Mouse (Mus musculus) myocyte (in vitro differentiated cells): Measurements from ENCODE around the gene Efcc1.

Experiments
- CEBPB ChIP-seq: IDR thresholded peaks from 2 replicates; pipeline ENCODE4 v1.6.1; 2011; ENCODE audit warnings: mild to moderate bottlenecking, moderate library complexity; ENCODE audit not compliant: poor library complexity, insufficient read depth, severe bottlenecking
- E2F4 ChIP-seq: IDR thresholded peaks from one replicate; pipeline ENCODE4 v1.6.1; 2011; ENCODE audit warnings: mild to moderate bottlenecking, control low read depth, moderate library complexity; ENCODE audit not compliant: insufficient read depth
- MYOG ChIP-seq, 3 experiments: IDR thresholded peaks; one replicate each; pipeline ENCODE4 v1.6.1; 2011; ENCODE audit warnings: control low read depth in 2 of 3, low read depth in 2 of 3, mild to moderate bottlenecking in 2 of 3; ENCODE audit not compliant: insufficient read length in 2 of 3, control insufficient read depth in 1 of 3, insufficient read depth in 1 of 3
- POLR2A ChIP-seq: IDR thresholded peaks from one replicate; pipeline ENCODE4 v1.6.1; 2011; ENCODE audit warnings: low read depth, mild to moderate bottlenecking, control low read depth, moderate library complexity; ENCODE audit not compliant: insufficient read length
- REST ChIP-seq: IDR thresholded peaks from one replicate; pipeline ENCODE4 v1.6.1; 2011; ENCODE audit warnings: mild to moderate bottlenecking, control low read depth, moderate library complexity; ENCODE audit not compliant: insufficient read depth, insufficient read length

GRCm38 (mm10) chr6:87741978-87742377, 11.3 kb downstream of the Efcc1 start:
- no peak for TF ChIP-seq MYOG (IDR thresholded peaks at IDR 0.05; ENCODE audit: control insufficient read depth in 1 of 3, insufficient read depth in 1 of 3, insufficient read length in 2 of 3, low read depth in 2 of 3)
- TF ChIP-seq REST = no peak
- no peak for TF ChIP-seq E2F4
- TF ChIP-seq CEBPB = no peak
- no peak for TF ChIP-seq POLR2A
